Mouse (Mus musculus): ENCODE results near the gene Chmp4b. TPM values are rescaled to one million over a fixed set of nuclear protein-coding genes. Genes with fewer than 3 reads are reported as not detected.

The Chmp4b gene
- polyA plus RNA-seq (2017; shearing (Covaris generic)) = 5.5 TPM

GRCm38 (mm10) chr2:154651363-154651762 is at the start of gene Chmp4b:
Chmp4b (plus strand) TSS chr2:154651705.

GRCm38 (mm10) chr2:154603638-154604153 is 47.8 kb upstream of the Chmp4b start, which contains the start of gene Pxmp4:
Pxmp4 (minus strand) TSS chr2:154603708.

GRCm38 (mm10) chr2:154613118-154614115 is 38.1 kb upstream of the Chmp4b start, which contains the start of the genes Zfp341 and 4930519P11Rik:
Zfp341 (plus strand) TSS chr2:154613297.
4930519P11Rik (minus strand) TSS chr2:154613437.

Other genes with a start within 250 kb of the Chmp4b start
- not detected for gene Snta1, start 243.6 kb upstream of the Chmp4b start, polyA plus RNA-seq (2017; shearing (Covaris generic))
- 15.3 TPM for gene Cbfa2t2, start 215.2 kb upstream of the Chmp4b start, polyA plus RNA-seq (2017; shearing (Covaris generic))
- gene 1700003F12Rik, start 104.6 kb upstream of the Chmp4b start, polyA plus RNA-seq (2017; shearing (Covaris generic)) = not detected
- not detected for gene Actl10, start 99.9 kb upstream of the Chmp4b start, polyA plus RNA-seq (2017; shearing (Covaris generic))
- gene Necab3, start 92.8 kb upstream of the Chmp4b start, polyA plus RNA-seq (2017; shearing (Covaris generic)) = not detected
- gene E2f1, start 81.8 kb upstream of the Chmp4b start, polyA plus RNA-seq (2017; shearing (Covaris generic)) = 0.80 TPM
- 24.1 TPM for gene Pxmp4, start 48.0 kb upstream of the Chmp4b start, polyA plus RNA-seq (2017; shearing (Covaris generic))
- gene Zfp341, start 38.4 kb upstream of the Chmp4b start, polyA plus RNA-seq (2017; shearing (Covaris generic)) = 0.74 TPM
- gene 4930519P11Rik, start 38.3 kb upstream of the Chmp4b start, polyA plus RNA-seq (2017; shearing (Covaris generic)) = not detected
- not detected for gene Gm14214, start 118.3 kb downstream of the Chmp4b start, polyA plus RNA-seq (2017; shearing (Covaris generic))
- 22.2 TPM for gene Raly, start 139.4 kb downstream of the Chmp4b start, polyA plus RNA-seq (2017; shearing (Covaris generic))
- gene a, start 139.7 kb downstream of the Chmp4b start, polyA plus RNA-seq (2017; shearing (Covaris generic)) = not detected
- gene Eif2s2, start 241.2 kb downstream of the Chmp4b start, polyA plus RNA-seq (2017; shearing (Covaris generic)) = 56.4 TPM